Mouse (Mus musculus) midbrain, postnatal 0 days (tissue): ENCODE results near the gene Treml4. TPM values are rescaled to one million over a fixed set of nuclear protein-coding genes. Genes with fewer than 3 reads are reported as not detected.
"Not testable (repeated sequence)": the region's sequence is repeated elsewhere in the genome, so short reads cannot be mapped to it uniquely, and the experiment has no call there.

Experiments used
- ATAC-seq: fragments of 200-750 bp; cut with Nextera tagmentation; 2 replicates; pipeline ENCODE4 v1.8.0; 2017; ENCODE audit warnings: moderate number of reproducible peaks, mild to moderate bottlenecking, moderate TSS enrichment, moderate library complexity; ENCODE audit not compliant: low FRiP score
- DNase-seq: peaks from one replicate; pipeline ENCODE4 v3.0.0-alpha.2; 2015; ENCODE audit warnings: low spot score
- H3K27ac ChIP-seq: fragments of 300-500 bp; sonication (generic); 2 replicates; pipeline ENCODE4 v1.5.1; 2014; ENCODE audit warnings: low read depth, mild to moderate bottlenecking, low read length, mixed read lengths
- H3K27me3 ChIP-seq: fragments of 300-500 bp; sonication (generic); 2 replicates; pipeline ENCODE4 v1.6.1; 2014; ENCODE audit warnings: low read length, control low read depth, mixed read lengths; ENCODE audit not compliant: insufficient read depth
- H3K36me3 ChIP-seq: fragments of 300-500 bp; sonication (generic); 2 replicates; pipeline ENCODE4 v1.6.1; 2014; ENCODE audit warnings: low read length, control low read depth, mixed read lengths; ENCODE audit not compliant: insufficient read depth
- H3K4me1 ChIP-seq: fragments of 300-500 bp; sonication (generic); 2 replicates; pipeline ENCODE4 v1.6.1; 2014; ENCODE audit warnings: mild to moderate bottlenecking, control low read depth, antibody characterized with exemption, low read length, mixed read lengths; ENCODE audit not compliant: insufficient read depth
- H3K4me2 ChIP-seq: fragments of 300-500 bp; sonication (generic); 2 replicates; pipeline ENCODE4 v1.6.1; 2014; ENCODE audit warnings: low read depth, mild to moderate bottlenecking, low read length, mixed read lengths; ENCODE audit not compliant: poor library complexity, severe bottlenecking
- H3K4me3 ChIP-seq: fragments of 300-500 bp; sonication (generic); 2 replicates; pipeline ENCODE4 v1.5.1; 2014; ENCODE audit warnings: low read depth, mild to moderate bottlenecking, low read length, moderate library complexity
- H3K9ac ChIP-seq: fragments of 300-500 bp; sonication (generic); replicated peaks from 2 replicates; pipeline ENCODE4 v1.6.1; 2014; ENCODE audit warnings: mild to moderate bottlenecking, low read length, moderate library complexity, mixed read lengths; ENCODE audit not compliant: poor library complexity, severe bottlenecking
- H3K9me3 ChIP-seq: fragments of 300-500 bp; sonication (generic); 2 replicates; pipeline ENCODE4 v1.6.1; 2016; ENCODE audit warnings: low read length, control low read depth
- CTCF ChIP-seq: IDR thresholded peaks from 2 replicates; pipeline ENCODE4 v1.5.1; 2016; ENCODE audit warnings: antibody characterized with exemption, mild to moderate bottlenecking
- WGBS: fragments of 180-500 bp; shearing (Covaris S2); extraction: QIAGEN DNeasy Blood & Tissue Kit; methylation state at CpG from one replicate; pipeline ENCODE4 v1.1.7; 2014; 5-methylcytosine and 5-hydroxymethylcytosine counted together
- polyA plus RNA-seq: library from polyadenylated mRNA; unstranded; fragments of >200 nt; fragmentation: Nextera tagmentation; extraction: Ambion mirVana; gene quantifications from 2 replicates; pipeline ENCODE4 v1.2.1, GENCODE M21; 2015
- total RNA-seq: library from RNA; depleted of rRNA; stranded (reverse); fragments of >200 nt; gene quantifications from 2 replicates; pipeline ENCODE4 v1.2.3, GENCODE M21; 2014

Gene Treml4
- total and polyA plus RNA-seq, 2 experiments from 2014 or later = 0.22 to 0.27 TPM

DNA sequence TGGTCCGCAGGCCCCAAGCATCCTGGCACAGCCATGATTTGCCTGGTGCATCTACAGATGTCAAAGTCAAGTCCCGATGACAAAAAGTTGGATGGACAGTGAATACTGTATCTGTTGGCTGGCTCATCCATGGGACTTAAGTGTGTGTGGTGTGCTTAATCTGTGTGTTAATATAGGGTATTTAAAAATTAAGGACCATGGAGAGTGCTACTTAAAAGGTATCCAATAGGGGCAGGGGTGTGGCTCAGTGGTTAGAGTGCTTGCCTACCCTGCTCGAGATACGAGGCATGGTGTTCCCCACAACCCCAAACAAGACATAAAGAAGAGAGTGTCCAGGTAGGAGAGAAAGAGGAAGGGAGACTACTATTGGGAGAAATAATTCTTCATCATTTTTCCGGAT is 37.7 kb downstream of the Treml4 start:
- 91% methylated on average over 5 of the region's 5 CpGs for WGBS
- H3K4me3 ChIP-seq = no peak overlapping the region
- ATAC-seq = no peak
- no peak for DNase-seq
- no peaks in the 10 kb centered on the region for H3K4me1 ChIP-seq
- no peak overlapping the region for H3K9ac ChIP-seq
- no peak overlapping the region for H3K4me2 ChIP-seq
- H3K27ac ChIP-seq = no peak overlapping the region
- H3K9me3 ChIP-seq = no peaks in the 10 kb centered on the region
- TF ChIP-seq CTCF = no peak
- H3K27me3 ChIP-seq = no peaks in the 10 kb centered on the region
- no peaks in the 10 kb centered on the region for H3K36me3 ChIP-seq

- DNase-seq (no peak), ATAC-seq (no peak)
- WGBS = 74% methylated on average over 2 of the region's 2 CpGs
- no peaks in the 10 kb centered on the region for H3K27me3 ChIP-seq
- no peaks in the 10 kb centered on the region for H3K36me3 ChIP-seq
- no peaks in the 10 kb centered on the region for H3K4me1 ChIP-seq
- H3K9me3 ChIP-seq = no peaks in the 10 kb centered on the region
- no peak overlapping the region for H3K27ac ChIP-seq
- H3K4me3 ChIP-seq = no peak overlapping the region
- H3K9ac ChIP-seq = no peak overlapping the region
- no peak overlapping the region for H3K4me2 ChIP-seq
- no peak for TF ChIP-seq CTCF
Measured at GRCm38 (mm10) chr17:48312124-48312523, 48.0 kb downstream of the Treml4 start.

DNA sequence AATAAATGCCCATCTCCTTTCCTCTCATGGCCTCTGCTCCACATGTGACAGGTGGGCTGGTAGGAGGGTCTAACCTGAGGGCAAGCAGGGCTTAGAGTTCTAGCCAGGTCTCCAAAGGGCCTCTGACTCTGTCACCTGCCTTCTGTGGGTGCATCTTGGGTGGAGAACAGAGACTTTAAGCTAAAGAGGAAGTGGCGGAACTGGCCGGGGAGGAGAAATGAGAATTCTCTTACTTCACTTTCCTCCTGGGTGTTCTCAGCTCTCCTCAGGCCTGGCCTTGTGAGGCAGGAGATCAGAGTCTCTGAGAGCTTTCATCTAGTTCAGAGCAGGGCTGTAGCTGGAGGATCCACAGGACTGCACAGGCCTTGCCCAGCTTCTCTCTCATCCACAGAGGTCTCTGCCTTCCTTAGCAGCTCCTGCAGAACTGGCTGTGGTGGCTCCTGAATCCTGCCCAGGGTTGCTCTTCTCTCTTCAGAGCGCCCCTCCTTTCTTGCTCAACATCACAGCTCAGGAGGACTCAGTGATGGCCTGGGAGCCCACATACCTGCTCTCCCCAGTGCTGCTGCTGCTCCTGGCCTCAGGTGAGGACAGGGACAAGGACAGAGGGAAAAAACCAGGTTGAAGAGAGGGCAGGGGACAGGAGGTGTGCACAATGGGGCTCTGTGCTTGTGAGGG is 51.9 kb downstream of the Treml4 start, which contains the start of gene B430306N03Rik:
Gene B430306N03Rik, plus strand, starts transcription at position 237 of the 675 bp plus-strand sequence.
- not testable (repeated sequence) for DNase-seq, H3K9me3 ChIP-seq, H3K36me3 ChIP-seq, H3K9ac ChIP-seq, H3K4me3 ChIP-seq, H3K27me3 ChIP-seq, H3K4me1 ChIP-seq, ATAC-seq, H3K27ac ChIP-seq, H3K4me2 ChIP-seq
- 85% methylated on average over 3 of the region's 3 CpGs for WGBS

GRCm38 (mm10) chr17:48318686-48319085 is 54.6 kb downstream of the Treml4 start:
- Histone ChIP-seq H3K9ac (no peak overlapping the region), H3K9me3 (no peaks in the 10 kb centered on the region), H3K36me3 (no peaks in the 10 kb centered on the region), H3K27ac (no peak overlapping the region), H3K4me1 (no peaks in the 10 kb centered on the region), H3K4me2 (no peak overlapping the region), H3K27me3 (no peaks in the 10 kb centered on the region), H3K4me3 (no peak overlapping the region)
- WGBS = 84% methylated on average over 1 of the region's 1 CpGs
- no peak for TF ChIP-seq CTCF
- DNase-seq = no peak
- no peak for ATAC-seq

DNA sequence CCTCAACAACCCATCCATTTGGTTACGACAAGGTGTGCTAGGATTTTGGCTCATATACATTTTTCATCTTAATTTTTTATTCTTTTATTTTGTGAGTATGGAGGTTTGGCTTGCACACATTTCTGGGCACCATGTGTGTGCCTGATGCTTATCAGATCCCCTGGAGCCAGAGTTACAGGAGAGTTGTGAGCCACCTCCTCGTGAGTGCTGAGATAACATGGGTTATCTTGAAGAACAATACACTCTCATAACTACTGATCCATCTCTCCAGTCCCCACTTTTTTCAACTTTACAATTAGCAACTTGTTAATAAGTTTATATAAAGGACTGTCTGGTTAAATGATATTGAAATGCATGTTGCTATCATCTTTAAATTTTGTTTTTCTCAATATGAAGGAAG is 57.2 kb downstream of the Treml4 start:
- Histone ChIP-seq H3K9me3 (no peaks in the 10 kb centered on the region), H3K4me3 (no peak overlapping the region), H3K36me3 (no peaks in the 10 kb centered on the region), H3K9ac (no peak overlapping the region), H3K27ac (no peak overlapping the region), H3K27me3 (no peaks in the 10 kb centered on the region), H3K4me2 (no peak overlapping the region), H3K4me1 (no peaks in the 10 kb centered on the region)
- ATAC-seq (no peak), DNase-seq (no peak)
- TF ChIP-seq CTCF = no peak
- WGBS = 80% methylated on average over 2 of the region's 2 CpGs

- no peaks in the 10 kb centered on the region for H3K36me3 ChIP-seq
- 61% methylated on average over 3 of the region's 3 CpGs for WGBS
- no peak for DNase-seq
Measured at GRCm38 (mm10) chr17:48323236-48323635, 59.1 kb downstream of the Treml4 start.

More at GRCm38 (mm10) chr17:48323236-48323635, 59.1 kb downstream of the Treml4 start:
- no peaks in the 10 kb centered on the region for H3K4me1 ChIP-seq
- no peak for ATAC-seq
- no peaks in the 10 kb centered on the region for H3K9me3 ChIP-seq
- no peak overlapping the region for H3K4me3 ChIP-seq
- no peak overlapping the region for H3K4me2 ChIP-seq
- no peaks in the 10 kb centered on the region for H3K27me3 ChIP-seq
- H3K9ac ChIP-seq = no peak overlapping the region
- TF ChIP-seq CTCF = no peak
- no peak overlapping the region for H3K27ac ChIP-seq
